Mouse (Mus musculus) liver, embryonic 13.5 days (tissue): Measurements from ENCODE around the gene Ube2h. TPM values are rescaled to one million over a fixed set of nuclear protein-coding genes. Genes with fewer than 3 reads are reported as not detected.
"Not testable (repeated sequence)": the region's sequence is repeated elsewhere in the genome, so short reads cannot be mapped to it uniquely, and the experiment has no call there.

Experiments used
- ATAC-seq: fragments of 200-750 bp; cut with Nextera tagmentation; 2 replicates; pipeline ENCODE4 v1.8.0; 2017; ENCODE audit warnings: low read depth, mild to moderate bottlenecking, moderate number of reproducible peaks, moderate library complexity
- DNase-seq: peaks from one replicate; pipeline ENCODE4 v3.0.0; 2022
- H3K27ac ChIP-seq: fragments of 300-500 bp; sonication (generic); 2 replicates; pipeline ENCODE4 v1.5.1; 2015; ENCODE audit warnings: moderate library complexity, mild to moderate bottlenecking, inconsistent platforms
- H3K27me3 ChIP-seq: fragments of 300-500 bp; sonication (generic); 2 replicates; pipeline ENCODE4 v1.6.1; 2015; ENCODE audit warnings: mild to moderate bottlenecking, inconsistent platforms
- H3K36me3 ChIP-seq: fragments of 300-500 bp; sonication (generic); 2 replicates; pipeline ENCODE4 v1.6.1; 2015; ENCODE audit warnings: mild to moderate bottlenecking, inconsistent platforms
- H3K4me1 ChIP-seq: fragments of 300-500 bp; sonication (generic); replicated peaks from 2 replicates; pipeline ENCODE4 v1.6.1; 2015; ENCODE audit warnings: inconsistent platforms
- H3K4me2 ChIP-seq: fragments of 300-500 bp; sonication (generic); 2 replicates; pipeline ENCODE4 v1.6.1; 2015; ENCODE audit warnings: inconsistent platforms, mild to moderate bottlenecking, moderate library complexity
- H3K4me3 ChIP-seq: fragments of 300-500 bp; sonication (generic); replicated peaks from 2 replicates; pipeline ENCODE4 v1.5.1; 2015; ENCODE audit warnings: mild to moderate bottlenecking, inconsistent platforms
- H3K9ac ChIP-seq: fragments of 300-500 bp; sonication (generic); 2 replicates; pipeline ENCODE4 v1.6.1; 2015; ENCODE audit warnings: mild to moderate bottlenecking, inconsistent platforms
- H3K9me3 ChIP-seq: fragments of 300-500 bp; sonication (generic); replicated peaks from 2 replicates; pipeline ENCODE4 v1.6.1; 2016; ENCODE audit warnings: inconsistent platforms
- WGBS: fragments of 180-500 bp; shearing (Covaris S2); methylation state at CpG from one replicate; pipeline ENCODE4 v1.1.7; 2015; ENCODE audit not compliant: insufficient replicate concordance; 5-methylcytosine and 5-hydroxymethylcytosine counted together
- polyA plus RNA-seq: library from polyadenylated mRNA; unstranded; fragments of >200 nt; fragmentation: Nextera tagmentation; extraction: Ambion mirVana; gene quantifications from 2 replicates; pipeline ENCODE4 v1.2.1, GENCODE M21; 2015

The Ube2h gene
- polyA plus RNA-seq, 1 experiment from 2014 or later = 25.4 TPM

- H3K4me1 ChIP-seq = peaks cover 7% of the 10 kb centered on the region; the same call in 1 of the 2 replicates
- peaks cover 26% of the 10 kb centered on the region for H3K36me3 ChIP-seq
- H3K27me3 ChIP-seq = no peaks in the 10 kb centered on the region
- H3K27ac ChIP-seq = no peak overlapping the region
- WGBS = 74% methylated on average over 1 of the region's 1 CpGs
- H3K4me2 ChIP-seq = no peak overlapping the region
- no peak for DNase-seq
- no peak overlapping the region for H3K4me3 ChIP-seq
- no peak overlapping the region for H3K9ac ChIP-seq
- H3K9me3 ChIP-seq = no peaks in the 10 kb centered on the region
- no peak for ATAC-seq
These were observed 79.6 kb downstream of the Ube2h start for GRCm38 (mm10) chr6:30224693-30225092.

- H3K4me1 ChIP-seq = no peaks in the 10 kb centered on the region; the same call in 1 of the 2 replicates
- H3K4me3 ChIP-seq = no peak overlapping the region
- no peak overlapping the region for H3K27ac ChIP-seq
- WGBS = 77% methylated on average over 1 of the region's 1 CpGs
- H3K9me3 ChIP-seq = no peaks in the 10 kb centered on the region
- no peak overlapping the region for H3K4me2 ChIP-seq
- no peak overlapping the region for H3K9ac ChIP-seq
- no peak for ATAC-seq
- DNase-seq = no peak
- no peaks in the 10 kb centered on the region for H3K27me3 ChIP-seq
- peaks cover 34% of the 10 kb centered on the region for H3K36me3 ChIP-seq
These were observed 82.0 kb downstream of the Ube2h start for GRCm38 (mm10) chr6:30222321-30222720.

- H3K4me3 ChIP-seq = no peak overlapping the region
- no peak for DNase-seq
- no peak overlapping the region for H3K27ac ChIP-seq
- H3K36me3 ChIP-seq = peaks cover 40% of the 10 kb centered on the region
- H3K9ac ChIP-seq = no peak overlapping the region
- H3K4me1 ChIP-seq = peaks cover 1% of the 10 kb centered on the region; the same call in 1 of the 2 replicates
- no peak for ATAC-seq
- H3K27me3 ChIP-seq = no peaks in the 10 kb centered on the region
- 86% methylated on average over 3 of the region's 3 CpGs for WGBS
- no peak overlapping the region for H3K4me2 ChIP-seq
- no peaks in the 10 kb centered on the region for H3K9me3 ChIP-seq
These were observed 86.8 kb downstream of the Ube2h start for GRCm38 (mm10) chr6:30217581-30217980.

GRCm38 (mm10) chr6:30212468-30212867 lies 91.9 kb downstream of the Ube2h start:
- Histone ChIP-seq H3K27me3 (no peaks in the 10 kb centered on the region), H3K36me3 (peaks cover 16% of the 10 kb centered on the region), H3K4me3 (no peak overlapping the region), H3K4me1 (peaks cover 13% of the 10 kb centered on the region; the same call in 1 of the 2 replicates), H3K27ac (no peak overlapping the region), H3K9ac (no peak overlapping the region), H3K4me2 (0 out of 2 replicates have a peak overlapping the region, but pooled peaks have one; percentile 21), H3K9me3 (no peaks in the 10 kb centered on the region)
- ATAC-seq = no peak
- 84% methylated on average over 8 of the region's 8 CpGs for WGBS
- no peak for DNase-seq

- DNase-seq (no peak), ATAC-seq (no peak)
- Histone ChIP-seq H3K27me3 (no peaks in the 10 kb centered on the region), H3K4me3 (no peak overlapping the region), H3K9ac (no peak overlapping the region), H3K4me2 (0 out of 2 replicates have a peak overlapping the region, but pooled peaks have one; percentile 21), H3K9me3 (no peaks in the 10 kb centered on the region), H3K36me3 (peaks cover 16% of the 10 kb centered on the region), H3K27ac (no peak overlapping the region), H3K4me1 (peaks cover 13% of the 10 kb centered on the region; the same call in 1 of the 2 replicates)
- 71% methylated on average over 16 of the region's 16 CpGs for WGBS
These were observed 92.5 kb downstream of the Ube2h start for GRCm38 (mm10) chr6:30211641-30212455.

- Histone ChIP-seq H3K4me1 (peaks cover 14% of the 10 kb centered on the region), H3K9ac (no peak overlapping the region)
- peak; percentile 24 for ATAC-seq
These were observed 93.6 kb downstream of the Ube2h start for GRCm38 (mm10) chr6:30210788-30211187.

GRCm38 (mm10) chr6:30208844-30209243 lies 95.5 kb downstream of the Ube2h start:
- no peak overlapping the region for H3K4me2 ChIP-seq
- H3K36me3 ChIP-seq = peaks cover 6% of the 10 kb centered on the region; the same call in 1 of the 2 replicates
- H3K27me3 ChIP-seq = 0 out of 2 replicates have a peak, but pooled peaks cover 3% of the 10 kb centered on the region
- ATAC-seq (no peak), DNase-seq (no peak)
- 58% methylated on average over 4 of the region's 4 CpGs for WGBS
- H3K4me3 ChIP-seq = no peak overlapping the region
- H3K9ac ChIP-seq = no peak overlapping the region
- peaks cover 23% of the 10 kb centered on the region for H3K4me1 ChIP-seq
- no peaks in the 10 kb centered on the region for H3K9me3 ChIP-seq
- no peak overlapping the region for H3K27ac ChIP-seq

More at GRCm38 (mm10) chr6:30210788-30211187, 93.6 kb downstream of the Ube2h start:
- 34% methylated on average over 5 of the region's 5 CpGs for WGBS
- Histone ChIP-seq H3K9me3 (no peaks in the 10 kb centered on the region), H3K27me3 (0 out of 2 replicates have a peak, but pooled peaks cover 2% of the 10 kb centered on the region), H3K36me3 (peaks cover 15% of the 10 kb centered on the region), H3K27ac (no peak overlapping the region), H3K4me2 (no peak overlapping the region), H3K4me3 (no peak overlapping the region)
- peak; percentile 52 for DNase-seq

GRCm38 (mm10) chr6:30205587-30206202 lies 98.6 kb downstream of the Ube2h start:
- no peak overlapping the region for H3K4me3 ChIP-seq
- ATAC-seq (peak; percentile 79), DNase-seq (peak; percentile 67)
- H3K36me3 ChIP-seq = no peaks in the 10 kb centered on the region
- peaks cover 5% of the 10 kb centered on the region; the same call in 1 of the 2 replicates for H3K27me3 ChIP-seq
- H3K4me1 ChIP-seq = peaks cover 15% of the 10 kb centered on the region
- WGBS = 5% methylated on average over 30 of the region's 30 CpGs
- H3K9me3 ChIP-seq = no peaks in the 10 kb centered on the region
- peak overlapping the region; percentile 47; the same call in 1 of the 2 replicates for H3K9ac ChIP-seq
- H3K27ac ChIP-seq = no peak overlapping the region
- peak overlapping the region; percentile 53 for H3K4me2 ChIP-seq

GRCm38 (mm10) chr6:30205180-30205538 lies 99.2 kb downstream of the Ube2h start:
- H3K9me3 ChIP-seq, H3K36me3 ChIP-seq, ATAC-seq, DNase-seq, H3K27ac ChIP-seq, H3K4me3 ChIP-seq, H3K9ac ChIP-seq, H3K27me3 ChIP-seq: not testable (repeated sequence)
- Histone ChIP-seq H3K4me2 (peak overlapping the region; percentile 53; the same call in 1 of the 2 replicates), H3K4me1 (peaks cover 15% of the 10 kb centered on the region)
- 66% methylated on average over 6 of the region's 6 CpGs for WGBS

- Histone ChIP-seq H3K4me3 (no peak overlapping the region), H3K9ac (no peak overlapping the region), H3K9me3 (no peaks in the 10 kb centered on the region), H3K4me2 (no peak overlapping the region), H3K27ac (no peak overlapping the region), H3K27me3 (peaks cover 5% of the 10 kb centered on the region; the same call in 1 of the 2 replicates), H3K36me3 (no peaks in the 10 kb centered on the region), H3K4me1 (peaks cover 15% of the 10 kb centered on the region)
- whole genome bisulfite sequencing = 66% methylated on average over 20 of the region's 20 CpGs
- ATAC-seq = no peak
- DNase-seq = no peak
These were observed 99.8 kb downstream of the Ube2h start for GRCm38 (mm10) chr6:30204383-30205179.

GRCm38 (mm10) chr6:30196143-30196542 lies 108.2 kb downstream of the Ube2h start:
- Histone ChIP-seq H3K27ac (no peak overlapping the region), H3K9me3 (no peaks in the 10 kb centered on the region), H3K4me1 (no peaks in the 10 kb centered on the region), H3K27me3 (peaks cover 16% of the 10 kb centered on the region; the same call in 1 of the 2 replicates), H3K9ac (no peak overlapping the region), H3K36me3 (no peaks in the 10 kb centered on the region), H3K4me2 (no peak overlapping the region), H3K4me3 (no peak overlapping the region)
- no peak for ATAC-seq
- WGBS = 78% methylated on average over 8 of the region's 8 CpGs
- DNase-seq = no peak
